Mouse (Mus musculus) heart, postnatal 0 days (tissue): ENCODE measurements around the gene Znhit3. TPM values are rescaled to one million over a fixed set of nuclear protein-coding genes. Genes with fewer than 3 reads are reported as not detected.

Experiments used
- ATAC-seq: fragments of 200-750 bp; cut with Nextera tagmentation; 2 replicates; pipeline ENCODE4 v1.8.0; 2017; ENCODE audit warnings: low read depth, moderate number of reproducible peaks, moderate library complexity; ENCODE audit not compliant: insufficient read depth
- DNase-seq: peaks from one replicate; pipeline ENCODE4 v3.0.0-alpha.2; 2016; ENCODE audit warnings: low spot score
- H3K27ac ChIP-seq: fragments of 300-500 bp; sonication (generic); 2 replicates; pipeline ENCODE4 v1.5.1; 2014; ENCODE audit warnings: low read depth, mild to moderate bottlenecking
- H3K27me3 ChIP-seq: fragments of 300-500 bp; sonication (generic); 2 replicates; pipeline ENCODE4 v1.6.1; 2014; ENCODE audit warnings: low read length, mixed read lengths; ENCODE audit not compliant: control insufficient read depth, insufficient read depth
- H3K36me3 ChIP-seq: fragments of 300-500 bp; sonication (generic); replicated peaks from 2 replicates; pipeline ENCODE4 v1.6.1; 2014; ENCODE audit warnings: low read length, mixed read lengths; ENCODE audit not compliant: control insufficient read depth, insufficient read depth
- H3K4me1 ChIP-seq: fragments of 300-500 bp; sonication (generic); 2 replicates; pipeline ENCODE4 v1.6.1; 2014; ENCODE audit warnings: antibody characterized with exemption; ENCODE audit not compliant: control insufficient read depth, insufficient read depth
- H3K4me2 ChIP-seq: fragments of 300-500 bp; sonication (generic); 2 replicates; pipeline ENCODE4 v1.6.1; 2014; ENCODE audit warnings: low read depth, mild to moderate bottlenecking, low read length, moderate library complexity
- H3K4me3 ChIP-seq: fragments of 300-500 bp; sonication (generic); 2 replicates; pipeline ENCODE4 v1.5.1; 2014; ENCODE audit warnings: low read depth, low read length
- H3K9ac ChIP-seq: fragments of 300-500 bp; sonication (generic); replicated peaks from 2 replicates; pipeline ENCODE4 v1.6.1; 2014; ENCODE audit warnings: low read depth, low read length, mixed read lengths
- H3K9me3 ChIP-seq: fragments of 300-500 bp; sonication (generic); replicated peaks from 2 replicates; pipeline ENCODE4 v1.6.1; 2016; ENCODE audit warnings: low read length; ENCODE audit not compliant: control insufficient read depth
- CTCF ChIP-seq: IDR thresholded peaks from 2 replicates; pipeline ENCODE4 v1.5.1; 2016; ENCODE audit warnings: antibody characterized with exemption, control low read depth, low read depth
- EP300 ChIP-seq: IDR thresholded peaks from 2 replicates; pipeline ENCODE4 v1.6.1; 2016; ENCODE audit warnings: antibody characterized with exemption, low read depth
- WGBS: fragments of 180-500 bp; shearing (Covaris S2); extraction: QIAGEN DNeasy Blood & Tissue Kit; methylation state at CpG from one replicate; pipeline ENCODE4 v1.1.7; 2014; 5-methylcytosine and 5-hydroxymethylcytosine counted together
- polyA plus RNA-seq: library from polyadenylated mRNA; unstranded; fragments of >200 nt; fragmentation: Nextera tagmentation; extraction: Ambion mirVana; gene quantifications from 2 replicates; pipeline ENCODE4 v1.2.1, GENCODE M21; 2015
- total RNA-seq: library from RNA; depleted of rRNA; stranded (reverse); fragments of >200 nt; gene quantifications from 2 replicates; pipeline ENCODE4 v1.2.3, GENCODE M21; 2014; ENCODE audit warnings: low replicate concordance

Gene Znhit3
- total and polyA plus RNA-seq, 2 experiments from 2014 or later: 21.1 to 27.5 TPM

GRCm38 (mm10) chr11:84959701-84960181 is 43.6 kb upstream of the Znhit3 start:
- TF ChIP-seq EP300 (0 out of 2 replicates have a peak, but pooled peaks have one; percentile 18), CTCF (no peak)

GRCm38 (mm10) chr11:84959181-84959580 is 43.0 kb upstream of the Znhit3 start:
- H3K36me3 ChIP-seq: no peaks in the 10 kb centered on the region
- no peaks in the 10 kb centered on the region for H3K9me3 ChIP-seq
- no peak overlapping the region for H3K9ac ChIP-seq
- peaks cover 8% of the 10 kb centered on the region for H3K4me1 ChIP-seq
- peaks cover 43% of the 10 kb centered on the region for H3K27me3 ChIP-seq
- ATAC-seq: no peak
- no peak overlapping the region for H3K4me3 ChIP-seq
- peak overlapping the region; percentile 62; the same call in 1 of the 2 replicates for H3K27ac ChIP-seq
- peak overlapping the region; percentile 28; the same call in 1 of the 2 replicates for H3K4me2 ChIP-seq
- 32% methylated on average over 5 of the region's 5 CpGs for WGBS
- TF ChIP-seq EP300 (no peak), CTCF (no peak)
- no peak for DNase-seq

More at GRCm38 (mm10) chr11:84959701-84960181, 43.6 kb upstream of the Znhit3 start:
- Histone ChIP-seq H3K9ac (no peak overlapping the region), H3K27me3 (peaks cover 43% of the 10 kb centered on the region), H3K4me2 (peak overlapping the region; percentile 28), H3K4me3 (no peak overlapping the region), H3K36me3 (no peaks in the 10 kb centered on the region), H3K9me3 (no peaks in the 10 kb centered on the region), H3K4me1 (peaks cover 8% of the 10 kb centered on the region), H3K27ac (peak overlapping the region; percentile 62)
- WGBS: 2% methylated on average over 9 of the region's 9 CpGs
- ATAC-seq (peak; percentile 62), DNase-seq (no peak)

- no peaks in the 10 kb centered on the region for H3K9me3 ChIP-seq
- H3K4me2 ChIP-seq: peak overlapping the region; percentile 45
- H3K27ac ChIP-seq: no peak overlapping the region
- H3K36me3 ChIP-seq: no peaks in the 10 kb centered on the region
- H3K4me3 ChIP-seq: peak overlapping the region; percentile 36
- DNase-seq (no peak), ATAC-seq (no peak)
- no peak overlapping the region for H3K9ac ChIP-seq
- H3K27me3 ChIP-seq: peaks cover 43% of the 10 kb centered on the region
- H3K4me1 ChIP-seq: peaks cover 8% of the 10 kb centered on the region
- WGBS: 4% methylated on average over 11 of the region's 11 CpGs
- TF ChIP-seq EP300 (no peak), CTCF (no peak)
Observed at GRCm38 (mm10) chr11:84958271-84958630, 42.1 kb upstream of the Znhit3 start.

- no peak for DNase-seq
- H3K36me3 ChIP-seq: no peaks in the 10 kb centered on the region
Observed at GRCm38 (mm10) chr11:84957591-84958270, 41.6 kb upstream of the Znhit3 start, which contains the start of gene Car4. Gene Car4 (plus strand): TSS chr11:84957786.

GRCm38 (mm10) chr11:84957171-84957570 is 41.0 kb upstream of the Znhit3 start:
- Histone ChIP-seq H3K9me3 (no peaks in the 10 kb centered on the region), H3K36me3 (no peaks in the 10 kb centered on the region), H3K27ac (no peak overlapping the region), H3K4me2 (peak overlapping the region; percentile 45; the same call in 1 of the 2 replicates), H3K4me1 (peaks cover 8% of the 10 kb centered on the region), H3K4me3 (peak overlapping the region; percentile 36), H3K9ac (no peak overlapping the region), H3K27me3 (peaks cover 43% of the 10 kb centered on the region)
- no peak for ATAC-seq
- no peak for TF ChIP-seq CTCF
- TF ChIP-seq EP300: no peak
- 3% methylated on average over 15 of the region's 15 CpGs for WGBS
- no peak for DNase-seq

More at GRCm38 (mm10) chr11:84957591-84958270, 41.6 kb upstream of the Znhit3 start, which contains the start of gene Car4:
- Histone ChIP-seq H3K4me2 (peak within 1 kb of the TSS; percentile 45), H3K9me3 (no peaks in the 10 kb centered on the region), H3K27ac (no peak within 1 kb of the TSS), H3K4me1 (peaks cover 8% of the 10 kb centered on the region), H3K9ac (no peak within 1 kb of the TSS), H3K4me3 (peak within 1 kb of the TSS; percentile 36), H3K27me3 (peaks cover 43% of the 10 kb centered on the region)
- WGBS: 1% methylated on average over 48 of the region's 49 CpGs
- ATAC-seq: no peak
- TF ChIP-seq CTCF (no peak), EP300 (no peak)
